Mouse (Mus musculus) midbrain, embryonic 15.5 days (tissue): ENCODE measurements around the gene Palm3. TPM values are rescaled to one million over a fixed set of nuclear protein-coding genes. Genes with fewer than 3 reads are reported as not detected.

Source experiments
- ATAC-seq: fragments of 200-750 bp; cut with Nextera tagmentation; replicated peaks from 2 replicates; pipeline ENCODE4 v1.8.0; 2017; ENCODE audit warnings: moderate TSS enrichment
- H3K27ac ChIP-seq: fragments of 300-500 bp; sonication (generic); 2 replicates; pipeline ENCODE4 v1.5.1; 2015; ENCODE audit warnings: mild to moderate bottlenecking, inconsistent platforms
- H3K27me3 ChIP-seq: fragments of 300-500 bp; sonication (generic); replicated peaks from 2 replicates; pipeline ENCODE4 v1.6.1; 2015; ENCODE audit warnings: inconsistent platforms
- H3K36me3 ChIP-seq: fragments of 300-500 bp; sonication (generic); replicated peaks from 2 replicates; pipeline ENCODE4 v1.6.1; 2015; ENCODE audit warnings: inconsistent platforms
- H3K4me1 ChIP-seq: fragments of 300-500 bp; sonication (generic); 2 replicates; pipeline ENCODE4 v1.6.1; 2015; ENCODE audit warnings: inconsistent platforms
- H3K4me2 ChIP-seq: fragments of 300-500 bp; sonication (generic); 2 replicates; pipeline ENCODE4 v1.6.1; 2015; ENCODE audit warnings: inconsistent platforms, mild to moderate bottlenecking, moderate library complexity
- H3K4me3 ChIP-seq: fragments of 300-500 bp; sonication (generic); 2 replicates; pipeline ENCODE4 v1.5.1; 2015; ENCODE audit warnings: mild to moderate bottlenecking, inconsistent platforms
- H3K9ac ChIP-seq: fragments of 300-500 bp; sonication (generic); 2 replicates; pipeline ENCODE4 v1.6.1; 2015; ENCODE audit warnings: mild to moderate bottlenecking, inconsistent platforms
- H3K9me3 ChIP-seq: fragments of 300-500 bp; sonication (generic); 2 replicates; pipeline ENCODE4 v1.6.1; 2016; ENCODE audit warnings: inconsistent platforms
- WGBS: fragments of 180-500 bp; shearing (Covaris S2); methylation state at CpG from one replicate; pipeline ENCODE4 v1.1.7; 2015; ENCODE audit warnings: mixed read lengths; 5-methylcytosine and 5-hydroxymethylcytosine counted together
- polyA plus RNA-seq: library from polyadenylated mRNA; unstranded; fragments of >200 nt; fragmentation: Nextera tagmentation; extraction: Ambion mirVana; gene quantifications from 2 replicates; pipeline ENCODE4 v1.2.1, GENCODE M21; 2015

The Palm3 gene
- polyA plus RNA-seq, 1 experiment from 2014 or later, result 2.6 TPM

GRCm38 (mm10) chr8:84063861-84064610 lies 42.8 kb downstream of the Palm3 start:
- Histone ChIP-seq H3K4me2 (no peak overlapping the region), H3K27ac (no peak overlapping the region), H3K36me3 (no peaks in the 10 kb centered on the region), H3K27me3 (no peaks in the 10 kb centered on the region), H3K4me1 (peaks cover 23% of the 10 kb centered on the region), H3K4me3 (no peak overlapping the region), H3K9ac (no peak overlapping the region), H3K9me3 (no peaks in the 10 kb centered on the region)
- no peak for ATAC-seq
- WGBS, result 75% methylated on average over 8 of the region's 8 CpGs

GRCm38 (mm10) chr8:84065037-84065436 lies 43.8 kb downstream of the Palm3 start, which contains the start of gene Gm10643:
Gene Gm10643 (minus strand): TSS chr8:84065137.
- WGBS, result 97% methylated on average over 1 of the region's 1 CpGs

GRCm38 (mm10) chr8:84065457-84066072 lies 44.3 kb downstream of the Palm3 start:
- H3K4me1 ChIP-seq, result peaks cover 38% of the 10 kb centered on the region
- peak overlapping the region; percentile 90 for H3K4me2 ChIP-seq
- peak overlapping the region; percentile 82 for H3K27ac ChIP-seq
- H3K9ac ChIP-seq, result peak overlapping the region; percentile 69
- ATAC-seq, result no peak
- H3K27me3 ChIP-seq, result no peaks in the 10 kb centered on the region
- H3K9me3 ChIP-seq, result no peaks in the 10 kb centered on the region
- peak overlapping the region; percentile 85 for H3K4me3 ChIP-seq
- WGBS, result 30% methylated on average over 5 of the region's 5 CpGs
- no peaks in the 10 kb centered on the region for H3K36me3 ChIP-seq

More at GRCm38 (mm10) chr8:84065037-84065436, 43.8 kb downstream of the Palm3 start, which contains the start of gene Gm10643:
- peaks cover 33% of the 10 kb centered on the region for H3K4me1 ChIP-seq
- peak within 1 kb of the TSS; percentile 69 for H3K9ac ChIP-seq
- no peaks in the 10 kb centered on the region for H3K27me3 ChIP-seq
- ATAC-seq, result no peak
- no peaks in the 10 kb centered on the region for H3K36me3 ChIP-seq
- peak within 1 kb of the TSS; percentile 90 for H3K4me2 ChIP-seq
- H3K9me3 ChIP-seq, result no peaks in the 10 kb centered on the region
- peak within 1 kb of the TSS; percentile 85 for H3K4me3 ChIP-seq
- peak within 1 kb of the TSS; percentile 82 for H3K27ac ChIP-seq

- under 1% methylated on average over 51 of the region's 51 CpGs for WGBS
- Histone ChIP-seq H3K4me3 (peak within 1 kb of the TSS; percentile 85), H3K4me1 (peaks cover 45% of the 10 kb centered on the region), H3K4me2 (peak within 1 kb of the TSS; percentile 90), H3K9me3 (no peaks in the 10 kb centered on the region), H3K27me3 (no peaks in the 10 kb centered on the region), H3K36me3 (no peaks in the 10 kb centered on the region), H3K9ac (peak within 1 kb of the TSS; percentile 83), H3K27ac (peak within 1 kb of the TSS; percentile 97)
- peak; percentile 99 for ATAC-seq
Measured at GRCm38 (mm10) chr8:84066291-84066930, 45.1 kb downstream of the Palm3 start, which contains the start of gene Rfx1. Gene Rfx1 (plus strand): TSS chr8:84066834.

- ATAC-seq, result peak; percentile 66
- Histone ChIP-seq H3K27me3 (no peaks in the 10 kb centered on the region), H3K36me3 (no peaks in the 10 kb centered on the region), H3K9me3 (no peaks in the 10 kb centered on the region), H3K9ac (peak overlapping the region; percentile 83), H3K4me3 (peak overlapping the region; percentile 85), H3K4me2 (peak overlapping the region; percentile 52), H3K27ac (peak overlapping the region; percentile 97), H3K4me1 (peaks cover 52% of the 10 kb centered on the region)
- 1% methylated on average over 48 of the region's 58 CpGs for WGBS
Measured at GRCm38 (mm10) chr8:84067047-84067573, 45.8 kb downstream of the Palm3 start.

- peaks cover 60% of the 10 kb centered on the region for H3K4me1 ChIP-seq
- no peak overlapping the region for H3K27ac ChIP-seq
- WGBS, result 94% methylated on average over 7 of the region's 7 CpGs
- peak overlapping the region; percentile 83; the same call in 1 of the 2 replicates for H3K9ac ChIP-seq
- no peaks in the 10 kb centered on the region for H3K36me3 ChIP-seq
- peak overlapping the region; percentile 85 for H3K4me3 ChIP-seq
- H3K27me3 ChIP-seq, result no peaks in the 10 kb centered on the region
- H3K9me3 ChIP-seq, result no peaks in the 10 kb centered on the region
- peak overlapping the region; percentile 52 for H3K4me2 ChIP-seq
- ATAC-seq, result no peak
Measured at GRCm38 (mm10) chr8:84067911-84068310, 46.6 kb downstream of the Palm3 start.

- Histone ChIP-seq H3K4me2 (peak overlapping the region; percentile 52), H3K36me3 (no peaks in the 10 kb centered on the region), H3K4me1 (peaks cover 65% of the 10 kb centered on the region), H3K9ac (no peak overlapping the region), H3K9me3 (no peaks in the 10 kb centered on the region), H3K4me3 (no peak overlapping the region), H3K27ac (no peak overlapping the region), H3K27me3 (no peaks in the 10 kb centered on the region)
- 78% methylated on average over 12 of the region's 12 CpGs for WGBS
- no peak for ATAC-seq
Measured at GRCm38 (mm10) chr8:84068316-84069035, 47.2 kb downstream of the Palm3 start.

- WGBS, result 34% methylated on average over 1 of the region's 1 CpGs
- ATAC-seq, result no peak
- Histone ChIP-seq H3K9me3 (no peaks in the 10 kb centered on the region), H3K4me3 (no peak overlapping the region), H3K36me3 (no peaks in the 10 kb centered on the region), H3K4me1 (peaks cover 72% of the 10 kb centered on the region), H3K9ac (no peak overlapping the region), H3K27ac (no peak overlapping the region), H3K27me3 (no peaks in the 10 kb centered on the region), H3K4me2 (no peak overlapping the region)
Measured at GRCm38 (mm10) chr8:84069169-84069568, 47.9 kb downstream of the Palm3 start.

GRCm38 (mm10) chr8:84069750-84070149 lies 48.5 kb downstream of the Palm3 start:
- ATAC-seq, result no peak
- peaks cover 73% of the 10 kb centered on the region for H3K4me1 ChIP-seq
- WGBS, result 50% methylated on average over 2 of the region's 2 CpGs
- H3K4me2 ChIP-seq, result no peak overlapping the region
- H3K9me3 ChIP-seq, result no peaks in the 10 kb centered on the region
- H3K27me3 ChIP-seq, result no peaks in the 10 kb centered on the region
- H3K27ac ChIP-seq, result peak overlapping the region; percentile 31; the same call in 1 of the 2 replicates
- no peaks in the 10 kb centered on the region for H3K36me3 ChIP-seq
- H3K4me3 ChIP-seq, result no peak overlapping the region
- H3K9ac ChIP-seq, result no peak overlapping the region

GRCm38 (mm10) chr8:84070241-84070640 lies 49.0 kb downstream of the Palm3 start:
- peaks cover 1% of the 10 kb centered on the region; the same call in 1 of the 2 replicates for H3K36me3 ChIP-seq
- no peak overlapping the region for H3K4me2 ChIP-seq
- H3K4me1 ChIP-seq, result peaks cover 73% of the 10 kb centered on the region
- ATAC-seq, result no peak
- no peaks in the 10 kb centered on the region for H3K9me3 ChIP-seq
- H3K4me3 ChIP-seq, result no peak overlapping the region
- H3K27ac ChIP-seq, result peak overlapping the region; percentile 14; the same call in 1 of the 2 replicates
- no peaks in the 10 kb centered on the region for H3K27me3 ChIP-seq
- 89% methylated on average over 5 of the region's 5 CpGs for WGBS
- no peak overlapping the region for H3K9ac ChIP-seq

- 81% methylated on average over 2 of the region's 2 CpGs for WGBS
- no peak overlapping the region for H3K4me2 ChIP-seq
- H3K9me3 ChIP-seq, result no peaks in the 10 kb centered on the region
- H3K36me3 ChIP-seq, result peaks cover 6% of the 10 kb centered on the region; the same call in 1 of the 2 replicates
- ATAC-seq, result no peak
- peaks cover 71% of the 10 kb centered on the region for H3K4me1 ChIP-seq
- no peak overlapping the region for H3K4me3 ChIP-seq
- H3K27me3 ChIP-seq, result no peaks in the 10 kb centered on the region
- no peak overlapping the region for H3K9ac ChIP-seq
- H3K27ac ChIP-seq, result no peak overlapping the region
Measured at GRCm38 (mm10) chr8:84070667-84071066, 49.4 kb downstream of the Palm3 start.
